Mouse (Mus musculus): ENCODE measurements around the gene Uggt2. TPM values are rescaled to one million over a fixed set of nuclear protein-coding genes. Genes with fewer than 3 reads are reported as not detected.

Uggt2 gene
- polyA plus RNA-seq, 1 experiment from 2014 or later: 8.8 TPM

- Histone ChIP-seq H3K27me3 (replicated peaks) (no peaks in the 10 kb centered on the region), H3K9me3 (no peaks in the 10 kb centered on the region), H3K4me2 (peak within 1 kb of the TSS; percentile 63), H3K36me3 (no peaks in the 10 kb centered on the region), H3K4me3 (replicated peaks) (peak within 1 kb of the TSS; percentile 100), H3K4me1 (peaks cover 11% of the 10 kb centered on the region), H3K9ac (peak within 1 kb of the TSS; percentile 100), H3K27ac (peak within 1 kb of the TSS; percentile 95)
- peak; percentile 100 for ATAC-seq (ENCODE audit: insufficient read depth, low FRiP score, low read depth)
- WGBS: under 1% methylated on average over 116 of the region's 124 CpGs
Measured at GRCm38 (mm10) chr14:118937533-118938492, 161.4 kb downstream of the Uggt2 start, which contains the start of gene Dnajc3. TSS of gene Dnajc3 (plus strand) at chr14:118937976.

GRCm38 (mm10) chr14:118936952-118937351 lies 162.3 kb downstream of the Uggt2 start:
- ATAC-seq (ENCODE audit: insufficient read depth, low FRiP score, low read depth): no peak
- no peaks in the 10 kb centered on the region for H3K9me3 ChIP-seq
- WGBS: 37% methylated on average over 4 of the region's 4 CpGs

GRCm38 (mm10) chr14:118936236-118936635 lies 163.0 kb downstream of the Uggt2 start:
- Histone ChIP-seq H3K27ac (peak overlapping the region; percentile 91; the same call in 1 of the 2 replicates), H3K27me3 (replicated peaks) (no peaks in the 10 kb centered on the region), H3K9ac (no peak overlapping the region), H3K36me3 (no peaks in the 10 kb centered on the region), H3K4me2 (no peak overlapping the region), H3K4me1 (peaks cover 11% of the 10 kb centered on the region), H3K4me3 (replicated peaks) (no peak overlapping the region), H3K9me3 (no peaks in the 10 kb centered on the region)
- no peak for ATAC-seq (ENCODE audit: insufficient read depth, low FRiP score, low read depth)
- 60% methylated on average over 3 of the region's 3 CpGs for WGBS

More at GRCm38 (mm10) chr14:118936952-118937351, 162.3 kb downstream of the Uggt2 start:
- peak overlapping the region; percentile 14; the same call in 1 of the 2 replicates for H3K9ac ChIP-seq
- H3K27me3 ChIP-seq (replicated peaks): no peaks in the 10 kb centered on the region
- H3K4me2 ChIP-seq: peak overlapping the region; percentile 57
- peaks cover 11% of the 10 kb centered on the region for H3K4me1 ChIP-seq
- no peaks in the 10 kb centered on the region for H3K36me3 ChIP-seq
- H3K27ac ChIP-seq: peak overlapping the region; percentile 91
- H3K4me3 ChIP-seq (replicated peaks): peak overlapping the region; percentile 100

Other genes starting within 250 kb of the Uggt2 start
- gene Dzip1, start 174.0 kb downstream of the Uggt2 start, polyA plus RNA-seq (2015; fragmentation: Nextera tagmentation; extraction: Ambion mirVana): 13.3 and 13.5 TPM in 2 replicates
- gene Dnajc3, start 161.5 kb downstream of the Uggt2 start, polyA plus RNA-seq (2015; fragmentation: Nextera tagmentation; extraction: Ambion mirVana): 64.4 and 68.3 TPM in 2 replicates
- gene Hs6st3, start 38.9 kb upstream of the Uggt2 start, polyA plus RNA-seq (2015; fragmentation: Nextera tagmentation; extraction: Ambion mirVana): 0.17 and 0.19 TPM in 2 replicates